Mouse (Mus musculus) small intestine, adult 2 months (tissue): ENCODE data around the gene Trhde.

ENCODE experiments used
- CTCF ChIP-seq: fragments of 200-500 bp; IDR thresholded peaks from 2 replicates; pipeline ENCODE4 v1.5.1; 2012; ENCODE audit warnings: low read depth, mild to moderate bottlenecking, control low read depth, inconsistent platforms, low read length, moderate library complexity, mixed read lengths; ENCODE audit not compliant: insufficient replicate concordance, insufficient read length; ENCODE audit errors: extremely low read depth
- POLR2A ChIP-seq: fragments of 200-500 bp; IDR thresholded peaks from 2 replicates; pipeline ENCODE4 v1.6.1; 2012; ENCODE audit warnings: low read depth, mild to moderate bottlenecking, control low read depth, inconsistent platforms, low read length, moderate library complexity

GRCm38 (mm10) chr10:114567891-114568290 is 234.2 kb downstream of the Trhde start:
- TF ChIP-seq CTCF, result no peak
- no peak for TF ChIP-seq POLR2A
